Mouse (Mus musculus): Measurements from ENCODE around the gene Il34. TPM values are rescaled to one million over a fixed set of nuclear protein-coding genes. Genes with fewer than 3 reads are reported as not detected.

Il34 gene
- polyA plus RNA-seq, 1 experiment from 2014 or later, result 0.20 TPM

GRCm38 (mm10) chr8:110761988-110762387 lies 43.7 kb downstream of the Il34 start:
- Histone ChIP-seq H3K36me3 (no peaks in the 10 kb centered on the region), H3K4me3 (no peak overlapping the region), H3K27ac (replicated peaks) (no peak overlapping the region), H3K9me3 (replicated peaks) (no peaks in the 10 kb centered on the region), H3K27me3 (ENCODE audit: low read depth, poor library complexity, severe bottlenecking) (no peaks in the 10 kb centered on the region), H3K4me1 (peaks cover 6% of the 10 kb centered on the region)
- DNase-seq (ENCODE audit: low spot score), result no peak
- WGBS, result 75% methylated on average over 6 of the region's 6 CpGs

GRCm38 (mm10) chr8:110761185-110761584 lies 44.5 kb downstream of the Il34 start:
- Histone ChIP-seq H3K9me3 (replicated peaks) (no peaks in the 10 kb centered on the region), H3K36me3 (no peaks in the 10 kb centered on the region), H3K4me3 (no peak overlapping the region), H3K27ac (replicated peaks) (no peak overlapping the region), H3K4me1 (peaks cover 6% of the 10 kb centered on the region), H3K27me3 (ENCODE audit: low read depth, poor library complexity, severe bottlenecking) (no peaks in the 10 kb centered on the region)
- DNase-seq (ENCODE audit: low spot score), result no peak
- WGBS, result 66% methylated on average over 5 of the region's 5 CpGs

- H3K9me3 ChIP-seq (replicated peaks), result no peaks in the 10 kb centered on the region
- 74% methylated on average over 7 of the region's 7 CpGs for WGBS
- H3K4me1 ChIP-seq, result peaks cover 6% of the 10 kb centered on the region
- H3K36me3 ChIP-seq, result no peaks in the 10 kb centered on the region
- no peak for DNase-seq (ENCODE audit: low spot score)
- H3K27ac ChIP-seq (replicated peaks), result no peak overlapping the region
- no peaks in the 10 kb centered on the region for H3K27me3 ChIP-seq (ENCODE audit: low read depth, poor library complexity, severe bottlenecking)
- no peak overlapping the region for H3K4me3 ChIP-seq
Measured at GRCm38 (mm10) chr8:110760280-110760940, 45.3 kb downstream of the Il34 start.

GRCm38 (mm10) chr8:110756196-110756595 lies 49.5 kb downstream of the Il34 start:
- no peak for DNase-seq (ENCODE audit: low spot score)
- H3K9me3 ChIP-seq (replicated peaks), result no peaks in the 10 kb centered on the region
- peaks cover 14% of the 10 kb centered on the region for H3K4me1 ChIP-seq
- H3K4me3 ChIP-seq, result no peak overlapping the region
- WGBS, result 91% methylated on average over 5 of the region's 5 CpGs
- no peaks in the 10 kb centered on the region for H3K27me3 ChIP-seq (ENCODE audit: low read depth, poor library complexity, severe bottlenecking)
- H3K27ac ChIP-seq (replicated peaks), result no peak overlapping the region
- H3K36me3 ChIP-seq, result no peaks in the 10 kb centered on the region

GRCm38 (mm10) chr8:110755511-110756170 lies 50.1 kb downstream of the Il34 start:
- no peak overlapping the region for H3K4me3 ChIP-seq
- H3K36me3 ChIP-seq, result no peaks in the 10 kb centered on the region
- H3K27ac ChIP-seq (replicated peaks), result no peak overlapping the region
- no peak for DNase-seq (ENCODE audit: low spot score)
- no peaks in the 10 kb centered on the region for H3K9me3 ChIP-seq (replicated peaks)
- WGBS, result 62% methylated on average over 15 of the region's 15 CpGs
- peaks cover 14% of the 10 kb centered on the region for H3K4me1 ChIP-seq
- no peaks in the 10 kb centered on the region for H3K27me3 ChIP-seq (ENCODE audit: low read depth, poor library complexity, severe bottlenecking)

DNA sequence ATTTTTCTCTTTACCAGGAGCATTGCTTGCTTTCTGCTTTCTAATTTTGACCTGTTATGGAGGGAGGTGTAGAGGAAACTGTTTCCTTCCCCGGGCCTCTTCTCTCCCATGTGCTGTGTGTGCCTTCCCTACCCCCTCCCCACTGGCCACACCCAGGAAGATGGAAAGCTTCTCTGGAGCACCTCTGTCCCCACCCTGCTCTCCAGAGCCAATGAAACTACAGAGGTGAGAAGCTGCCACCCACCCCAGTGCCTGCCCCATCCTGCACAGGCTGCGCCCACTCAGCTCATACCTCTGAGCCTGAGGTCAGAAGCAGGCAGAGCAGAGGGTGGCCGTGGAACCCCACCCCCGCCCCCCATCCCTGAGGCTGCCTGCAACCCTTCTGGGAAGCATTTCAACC lies 51.0 kb downstream of the Il34 start:
- 67% methylated on average over 4 of the region's 4 CpGs for WGBS
- H3K36me3 ChIP-seq, result no peaks in the 10 kb centered on the region
- H3K27me3 ChIP-seq (ENCODE audit: low read depth, poor library complexity, severe bottlenecking), result no peaks in the 10 kb centered on the region
- peaks cover 9% of the 10 kb centered on the region for H3K4me1 ChIP-seq
- no peaks in the 10 kb centered on the region for H3K9me3 ChIP-seq (replicated peaks)
- H3K27ac ChIP-seq (replicated peaks), result no peak overlapping the region; the same call in 1 of the 2 replicates
- DNase-seq (ENCODE audit: low spot score), result no peak
- no peak overlapping the region for H3K4me3 ChIP-seq

DNA sequence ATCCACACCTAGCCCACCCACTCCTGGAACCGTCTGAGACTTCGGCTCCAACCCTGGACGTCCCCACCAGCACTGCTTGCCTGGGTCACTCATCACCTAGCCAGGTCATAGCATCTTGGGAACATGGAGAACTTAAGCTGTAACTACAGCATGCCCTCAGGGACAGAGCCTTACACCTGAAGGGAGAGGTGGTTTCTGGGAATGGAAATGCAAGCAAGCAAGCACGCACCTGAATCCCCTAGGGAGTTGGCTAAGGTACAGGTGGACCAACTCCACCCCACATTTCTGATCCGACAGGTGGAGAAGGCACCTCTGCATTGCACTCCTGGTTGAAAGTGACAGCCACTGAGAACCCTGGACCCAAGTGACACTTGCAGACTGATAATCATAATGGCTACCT lies 54.2 kb downstream of the Il34 start:
- WGBS, result 81% methylated on average over 5 of the region's 5 CpGs
- peaks cover 9% of the 10 kb centered on the region for H3K4me1 ChIP-seq
- H3K27ac ChIP-seq (replicated peaks), result no peak overlapping the region
- no peaks in the 10 kb centered on the region for H3K27me3 ChIP-seq (ENCODE audit: low read depth, poor library complexity, severe bottlenecking)
- H3K4me3 ChIP-seq, result no peak overlapping the region
- DNase-seq (ENCODE audit: low spot score), result no peak
- H3K9me3 ChIP-seq (replicated peaks), result no peaks in the 10 kb centered on the region
- no peaks in the 10 kb centered on the region for H3K36me3 ChIP-seq

- H3K4me1 ChIP-seq, result peaks cover 7% of the 10 kb centered on the region
- H3K9me3 ChIP-seq (replicated peaks), result no peaks in the 10 kb centered on the region
- H3K4me3 ChIP-seq, result no peak overlapping the region
- 52% methylated on average over 13 of the region's 13 CpGs for WGBS
- H3K27me3 ChIP-seq (ENCODE audit: low read depth, poor library complexity, severe bottlenecking), result no peaks in the 10 kb centered on the region
- H3K36me3 ChIP-seq, result no peaks in the 10 kb centered on the region
- no peak overlapping the region for H3K27ac ChIP-seq (replicated peaks)
- no peak for DNase-seq (ENCODE audit: low spot score)
Measured at GRCm38 (mm10) chr8:110750269-110750668, 55.5 kb downstream of the Il34 start.

GRCm38 (mm10) chr8:110749500-110750170 lies 56.1 kb downstream of the Il34 start:
- no peaks in the 10 kb centered on the region for H3K36me3 ChIP-seq
- no peak overlapping the region for H3K4me3 ChIP-seq
- no peaks in the 10 kb centered on the region for H3K27me3 ChIP-seq (ENCODE audit: low read depth, poor library complexity, severe bottlenecking)
- 65% methylated on average over 10 of the region's 10 CpGs for WGBS
- DNase-seq (ENCODE audit: low spot score), result no peak
- no peaks in the 10 kb centered on the region for H3K9me3 ChIP-seq (replicated peaks)
- peaks cover under 1% of the 10 kb centered on the region; the same call in 1 of the 2 replicates for H3K4me1 ChIP-seq
- H3K27ac ChIP-seq (replicated peaks), result no peak overlapping the region

DNA sequence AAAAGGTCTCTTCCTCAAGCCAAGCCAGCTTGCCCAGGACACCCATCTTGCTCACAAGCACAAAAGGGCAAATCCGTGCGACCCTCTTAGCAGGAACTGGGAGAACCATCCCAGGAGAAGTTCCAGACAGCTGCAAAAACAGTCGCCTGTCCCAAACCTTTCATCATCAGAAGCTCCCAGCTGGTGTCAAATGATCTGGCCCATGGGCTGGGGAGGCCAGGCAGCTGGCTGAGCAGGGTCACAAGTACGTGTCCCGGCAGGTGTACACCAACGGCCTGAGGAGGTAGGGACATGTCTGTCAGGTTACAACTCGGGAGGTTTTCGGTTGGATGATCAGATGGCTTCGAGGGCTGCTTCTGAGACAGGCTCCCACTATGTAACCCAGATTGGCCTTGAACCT lies 59.1 kb downstream of the Il34 start:
- H3K36me3 ChIP-seq, result no peaks in the 10 kb centered on the region
- no peaks in the 10 kb centered on the region for H3K27me3 ChIP-seq (ENCODE audit: low read depth, poor library complexity, severe bottlenecking)
- no peak overlapping the region for H3K27ac ChIP-seq (replicated peaks)
- DNase-seq (ENCODE audit: low spot score), result no peak
- no peaks in the 10 kb centered on the region for H3K4me1 ChIP-seq
- H3K4me3 ChIP-seq, result no peak overlapping the region
- 75% methylated on average over 9 of the region's 9 CpGs for WGBS
- no peaks in the 10 kb centered on the region for H3K9me3 ChIP-seq (replicated peaks)

- Histone ChIP-seq H3K27me3 (ENCODE audit: low read depth, poor library complexity, severe bottlenecking) (no peaks in the 10 kb centered on the region), H3K4me1 (no peaks in the 10 kb centered on the region), H3K36me3 (peaks cover 10% of the 10 kb centered on the region), H3K9me3 (replicated peaks) (no peaks in the 10 kb centered on the region), H3K27ac (replicated peaks) (no peak overlapping the region), H3K4me3 (no peak overlapping the region)
- DNase-seq (ENCODE audit: low spot score), result no peak
- 93% methylated on average over 10 of the region's 10 CpGs for whole genome bisulfite sequencing
Measured at GRCm38 (mm10) chr8:110745162-110745561, 60.6 kb downstream of the Il34 start.

DNA sequence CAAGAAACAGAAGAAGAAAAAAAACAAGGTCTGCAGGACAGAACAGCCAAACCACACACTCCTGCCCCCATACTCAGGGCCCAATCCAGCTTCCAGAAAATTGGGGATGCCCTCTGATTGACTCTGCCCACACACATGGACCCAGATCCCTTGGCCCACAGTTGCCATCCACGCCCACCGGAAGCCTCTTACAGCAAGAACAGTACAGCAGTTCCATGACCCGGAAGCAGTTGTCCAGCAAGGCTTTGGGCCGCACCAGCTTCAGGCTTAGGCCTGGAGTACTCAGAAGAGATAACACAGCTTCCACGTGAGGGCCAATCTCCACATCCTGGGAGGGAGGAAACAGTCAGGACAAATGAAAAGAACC lies 63.3 kb downstream of the Il34 start:
- no peak for DNase-seq (ENCODE audit: low spot score)
- H3K27me3 ChIP-seq (ENCODE audit: low read depth, poor library complexity, severe bottlenecking), result no peaks in the 10 kb centered on the region
- WGBS, result 89% methylated on average over 5 of the region's 5 CpGs
- no peak overlapping the region for H3K4me3 ChIP-seq
- H3K9me3 ChIP-seq (replicated peaks), result no peaks in the 10 kb centered on the region
- no peaks in the 10 kb centered on the region for H3K4me1 ChIP-seq
- H3K36me3 ChIP-seq, result peaks cover 37% of the 10 kb centered on the region
- no peak overlapping the region for H3K27ac ChIP-seq (replicated peaks)

DNA sequence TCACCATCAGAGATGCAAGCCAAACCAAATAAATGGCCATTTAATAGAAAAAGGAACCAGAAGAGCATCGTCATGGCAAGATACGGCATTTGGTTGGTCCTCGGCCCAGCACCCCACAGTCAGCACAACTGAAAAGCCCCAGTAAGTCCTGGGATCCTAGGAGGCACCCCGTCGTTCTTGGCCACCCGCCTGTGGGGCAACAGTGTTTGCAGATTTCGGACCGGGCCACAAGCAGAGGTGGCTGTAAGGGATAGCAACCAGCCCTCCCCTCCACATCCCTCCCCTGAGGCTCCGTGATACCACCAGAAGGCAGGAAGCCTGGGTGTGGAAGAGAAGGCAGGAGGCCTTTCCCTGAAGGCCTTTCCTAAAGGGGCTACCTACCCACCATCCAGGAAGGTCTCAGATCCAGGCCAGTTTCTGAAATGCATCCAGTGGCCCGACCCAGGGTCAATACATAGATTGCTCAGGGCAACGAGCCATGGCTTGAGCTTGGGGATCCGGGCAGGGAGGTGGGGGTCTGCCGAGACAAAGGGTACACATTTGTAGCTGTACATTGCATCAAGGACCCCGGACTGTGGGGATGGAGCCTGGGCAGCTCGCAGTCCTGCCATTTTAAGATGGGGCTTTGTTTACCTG lies 63.8 kb downstream of the Il34 start:
- DNase-seq (ENCODE audit: low spot score), result no peak
- Histone ChIP-seq H3K27ac (replicated peaks) (no peak overlapping the region), H3K36me3 (peaks cover 42% of the 10 kb centered on the region), H3K4me3 (no peak overlapping the region), H3K4me1 (no peaks in the 10 kb centered on the region), H3K27me3 (ENCODE audit: low read depth, poor library complexity, severe bottlenecking) (no peaks in the 10 kb centered on the region), H3K9me3 (replicated peaks) (no peaks in the 10 kb centered on the region)
- WGBS, result 80% methylated on average over 15 of the region's 15 CpGs

All from midbrain, embryonic 10.5 days (tissue).